Mouse (Mus musculus): ENCODE results near the gene Olfr704.
"Not testable (repeated sequence)": the region's sequence is repeated elsewhere in the genome, so short reads cannot be mapped to it uniquely, and the experiment has no call there.

Gene Olfr704

GRCm38 (mm10) chr7:106862885-106863284 lies at the start of gene Olfr704:
Gene Olfr704, plus strand, starts transcription at chr7:106863185.
- no peak for DNase-seq (ENCODE audit: low spot score in 2 of 2)

GRCm38 (mm10) chr7:106813829-106814228 lies 49.2 kb upstream of the Olfr704 start, which contains the start of gene Olfr701:
Gene Olfr701, plus strand, starts transcription at chr7:106814129.
- DNase-seq (ENCODE audit: low spot score in 2 of 2), result no peak

GRCm38 (mm10) chr7:106815775-106816174 lies 47.2 kb upstream of the Olfr704 start:
- DNase-seq (ENCODE audit: low spot score in 2 of 2), result no peak

GRCm38 (mm10) chr7:106818414-106818813 lies 44.6 kb upstream of the Olfr704 start:
- DNase-seq (ENCODE audit: low spot score in 2 of 2), result no peak

- DNase-seq (ENCODE audit: low spot score in 2 of 2), result no peak
These were observed 29.2 kb upstream of the Olfr704 start, which contains the start of gene Olfr702 for GRCm38 (mm10) chr7:106833793-106834192. Gene Olfr702, minus strand, starts transcription at chr7:106833893.

GRCm38 (mm10) chr7:106843060-106843459 lies 19.9 kb upstream of the Olfr704 start, which contains the start of gene Olfr703:
Gene Olfr703, plus strand, starts transcription at chr7:106843360.
- DNase-seq (ENCODE audit: low spot score in 2 of 2), result no peak

GRCm38 (mm10) chr7:106876791-106877190 lies 13.8 kb downstream of the Olfr704 start, which contains the start of gene Olfr705:
Gene Olfr705, minus strand, starts transcription at chr7:106876891.
- no peak for DNase-seq (ENCODE audit: low spot score in 2 of 2)

- DNase-seq (ENCODE audit: low spot score in 2 of 2), result no peak
These were observed 25.1 kb downstream of the Olfr704 start, which contains the start of gene Olfr706 for GRCm38 (mm10) chr7:106888062-106888461. Gene Olfr706, minus strand, starts transcription at chr7:106888162.

- DNase-seq (ENCODE audit: low spot score in 2 of 2), result not testable (repeated sequence)
These were observed 38.2 kb downstream of the Olfr704 start, which contains the start of gene Olfr707 for GRCm38 (mm10) chr7:106901141-106901540. Gene Olfr707, minus strand, starts transcription at chr7:106901241.

- no peak for DNase-seq (ENCODE audit: low spot score in 2 of 2)
These were observed 44.7 kb downstream of the Olfr704 start, which contains the start of gene Olfr1532-ps1 for GRCm38 (mm10) chr7:106907676-106908075. Gene Olfr1532-ps1, plus strand, starts transcription at chr7:106908001.

All from frontal cortex, postnatal 14 days (tissue).